Mouse (Mus musculus): ENCODE results near the gene Rnf121. TPM values are rescaled to one million over a fixed set of nuclear protein-coding genes. Genes with fewer than 3 reads are reported as not detected.

The Rnf121 gene
- polyA plus RNA-seq, 1 experiment: not detected

GRCm38 (mm10) chr7:102102241-102102640 lies 37.0 kb upstream of the Rnf121 start:
- H3K27ac ChIP-seq (ENCODE audit: insufficient read depth, low read depth, low read length): no peak overlapping the region
- H3K4me1 ChIP-seq (ENCODE audit: control insufficient read depth, insufficient read depth, low read length): peaks cover 21% of the 10 kb centered on the region
- H3K4me3 ChIP-seq (ENCODE audit: insufficient read depth, low read depth, low read length): no peak overlapping the region
- TF ChIP-seq POLR2A (IDR thresholded peaks at IDR 0.05; ENCODE audit: insufficient read depth, low read depth, low read length) (no peak), CTCF (IDR thresholded peaks at IDR 0.05; ENCODE audit: insufficient read depth, low read depth, low read length) (no peak)
- WGBS: 71% methylated on average over 8 of the region's 8 CpGs

DNA sequence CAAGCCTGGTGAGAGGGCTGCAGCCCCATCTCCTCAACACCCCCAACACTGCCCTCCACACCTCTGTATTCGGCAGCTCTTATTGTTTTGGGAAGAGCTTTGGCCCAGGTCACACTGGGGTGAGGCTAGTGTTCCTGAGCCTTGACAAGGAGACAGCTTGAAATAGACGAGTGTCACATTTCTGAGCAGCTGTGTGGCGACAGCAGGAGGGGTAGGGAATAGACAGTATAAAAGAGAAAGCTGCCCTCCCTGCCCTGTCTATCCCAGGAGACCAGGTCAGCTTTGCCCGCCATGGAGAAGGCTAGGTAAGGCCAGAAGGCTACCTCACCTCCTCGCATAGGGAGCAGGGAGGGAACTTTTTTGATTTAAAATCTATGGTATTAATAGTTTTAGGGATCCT lies 36.2 kb upstream of the Rnf121 start, which contains the start of gene Art1:
Gene Art1, plus strand, starts transcription at position 257 of the 400 bp plus-strand sequence.
- Histone ChIP-seq H3K4me1 (ENCODE audit: control insufficient read depth, insufficient read depth, low read length) (peaks cover 14% of the 10 kb centered on the region), H3K4me3 (ENCODE audit: insufficient read depth, low read depth, low read length) (no peak within 1 kb of the TSS), H3K27ac (ENCODE audit: insufficient read depth, low read depth, low read length) (no peak within 1 kb of the TSS)
- WGBS: 82% methylated on average over 5 of the region's 5 CpGs
- TF ChIP-seq CTCF (IDR thresholded peaks at IDR 0.05; ENCODE audit: insufficient read depth, low read depth, low read length) (no peak), POLR2A (IDR thresholded peaks at IDR 0.05; ENCODE audit: insufficient read depth, low read depth, low read length) (no peak)

GRCm38 (mm10) chr7:102100868-102101267 lies 35.6 kb upstream of the Rnf121 start:
- WGBS: 76% methylated on average over 5 of the region's 5 CpGs
- TF ChIP-seq POLR2A (IDR thresholded peaks at IDR 0.05; ENCODE audit: insufficient read depth, low read depth, low read length): no peak
- no peak for TF ChIP-seq CTCF (IDR thresholded peaks at IDR 0.05; ENCODE audit: insufficient read depth, low read depth, low read length)
- no peak overlapping the region for H3K4me3 ChIP-seq (ENCODE audit: insufficient read depth, low read depth, low read length)

GRCm38 (mm10) chr7:102099760-102100661 lies 34.7 kb upstream of the Rnf121 start:
- Histone ChIP-seq H3K4me1 (ENCODE audit: control insufficient read depth, insufficient read depth, low read length) (peaks cover 14% of the 10 kb centered on the region), H3K4me3 (ENCODE audit: insufficient read depth, low read depth, low read length) (peak overlapping the region; percentile 20), H3K27ac (ENCODE audit: insufficient read depth, low read depth, low read length) (no peak overlapping the region)
- 11% methylated on average over 30 of the region's 30 CpGs for WGBS
- no peak for TF ChIP-seq CTCF (IDR thresholded peaks at IDR 0.05; ENCODE audit: insufficient read depth, low read depth, low read length)
- TF ChIP-seq POLR2A (IDR thresholded peaks at IDR 0.05; ENCODE audit: insufficient read depth, low read depth, low read length): no peak

More at GRCm38 (mm10) chr7:102100868-102101267, 35.6 kb upstream of the Rnf121 start:
- Histone ChIP-seq H3K4me1 (ENCODE audit: control insufficient read depth, insufficient read depth, low read length) (peaks cover 14% of the 10 kb centered on the region), H3K27ac (ENCODE audit: insufficient read depth, low read depth, low read length) (no peak overlapping the region)

DNA sequence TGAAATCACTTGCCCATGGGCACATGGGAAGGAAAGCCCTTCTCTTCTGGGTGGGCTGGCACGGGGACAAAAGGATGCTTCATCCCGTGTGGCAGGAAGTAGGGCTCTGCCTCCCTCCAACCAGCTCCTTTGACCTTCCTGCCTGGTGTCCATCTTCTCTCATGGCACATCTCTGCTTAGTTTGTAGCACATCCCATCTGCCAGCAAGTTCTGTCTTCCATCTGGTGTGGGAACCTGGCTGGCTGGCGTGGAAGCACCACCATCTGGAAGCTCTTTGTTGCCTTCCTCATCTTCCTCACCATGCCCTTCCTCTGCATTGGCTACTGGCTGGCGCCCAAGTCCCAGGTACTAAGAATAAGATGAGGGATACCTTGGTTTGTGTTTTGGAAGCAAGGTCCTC lies 22.1 kb upstream of the Rnf121 start:
- no peak for TF ChIP-seq POLR2A (IDR thresholded peaks at IDR 0.05; ENCODE audit: insufficient read depth, low read depth, low read length)
- no peak for TF ChIP-seq CTCF (IDR thresholded peaks at IDR 0.05; ENCODE audit: insufficient read depth, low read depth, low read length)
- H3K27ac ChIP-seq (ENCODE audit: insufficient read depth, low read depth, low read length): no peak overlapping the region
- no peaks in the 10 kb centered on the region for H3K4me1 ChIP-seq (ENCODE audit: control insufficient read depth, insufficient read depth, low read length)
- WGBS: 83% methylated on average over 4 of the region's 4 CpGs
- no peak overlapping the region for H3K4me3 ChIP-seq (ENCODE audit: insufficient read depth, low read depth, low read length)

DNA sequence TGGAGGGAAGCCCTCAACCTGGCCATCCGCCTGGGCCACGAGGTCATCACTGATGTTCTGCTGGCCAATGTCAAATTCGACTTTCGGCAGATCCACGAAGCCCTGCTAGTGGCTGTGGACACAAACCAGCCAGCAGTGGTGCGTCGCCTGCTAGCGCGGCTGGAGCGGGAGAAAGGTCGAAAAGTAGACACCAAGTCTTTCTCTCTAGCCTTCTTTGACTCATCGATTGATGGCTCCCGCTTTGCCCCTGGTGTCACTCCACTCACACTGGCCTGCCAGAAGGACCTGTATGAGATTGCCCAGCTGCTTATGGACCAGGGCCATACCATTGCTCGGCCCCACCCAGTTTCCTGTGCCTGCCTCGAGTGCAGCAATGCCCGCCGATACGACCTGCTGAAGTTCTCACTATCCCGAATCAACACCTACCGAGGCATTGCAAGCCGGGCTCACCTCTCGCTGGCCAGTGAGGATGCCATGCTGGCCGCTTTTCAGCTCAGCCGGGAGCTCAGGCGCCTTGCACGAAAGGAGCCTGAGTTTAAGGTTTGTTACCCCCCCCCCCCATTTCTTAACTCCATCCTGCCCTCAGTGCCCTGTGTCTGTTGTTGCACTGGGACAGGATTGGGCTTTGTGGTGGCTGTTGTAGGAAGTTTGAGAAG lies 18.9 kb upstream of the Rnf121 start:
- WGBS: 91% methylated on average over 26 of the region's 26 CpGs
- Histone ChIP-seq H3K27ac (ENCODE audit: insufficient read depth, low read depth, low read length) (no peak overlapping the region), H3K4me3 (ENCODE audit: insufficient read depth, low read depth, low read length) (no peak overlapping the region), H3K4me1 (ENCODE audit: control insufficient read depth, insufficient read depth, low read length) (no peaks in the 10 kb centered on the region)
- TF ChIP-seq POLR2A (IDR thresholded peaks at IDR 0.05; ENCODE audit: insufficient read depth, low read depth, low read length): no peak
- TF ChIP-seq CTCF (IDR thresholded peaks at IDR 0.05; ENCODE audit: insufficient read depth, low read depth, low read length): no peak

DNA sequence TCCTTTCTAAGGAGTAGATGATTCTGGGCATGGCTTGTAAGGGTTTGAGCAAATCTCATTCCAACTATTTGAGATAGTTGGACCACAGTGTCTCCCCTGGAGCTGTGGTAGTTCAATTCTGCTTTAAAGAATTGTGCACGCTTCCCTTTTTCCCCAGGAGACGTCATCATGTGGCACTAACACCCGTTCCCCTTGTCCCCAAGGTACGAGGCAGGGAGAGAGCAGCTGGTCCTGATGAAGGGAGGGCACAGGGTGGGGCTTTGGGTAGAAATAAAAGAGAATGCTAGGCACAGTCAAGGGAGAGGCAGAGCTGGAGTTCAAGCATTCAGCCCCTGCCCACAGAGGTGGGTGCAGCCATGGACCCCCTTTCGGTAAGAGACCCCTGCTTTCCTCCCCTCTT lies 17.5 kb upstream of the Rnf121 start, which contains the start of gene Trpc2:
Gene Trpc2, plus strand, starts transcription at position 301 of the 400 bp plus-strand sequence.
- TF ChIP-seq POLR2A (IDR thresholded peaks at IDR 0.05; ENCODE audit: insufficient read depth, low read depth, low read length) (no peak), CTCF (IDR thresholded peaks at IDR 0.05; ENCODE audit: insufficient read depth, low read depth, low read length) (no peak)
- no peak within 1 kb of the TSS for H3K27ac ChIP-seq (ENCODE audit: insufficient read depth, low read depth, low read length)
- WGBS: 82% methylated on average over 5 of the region's 5 CpGs

DNA sequence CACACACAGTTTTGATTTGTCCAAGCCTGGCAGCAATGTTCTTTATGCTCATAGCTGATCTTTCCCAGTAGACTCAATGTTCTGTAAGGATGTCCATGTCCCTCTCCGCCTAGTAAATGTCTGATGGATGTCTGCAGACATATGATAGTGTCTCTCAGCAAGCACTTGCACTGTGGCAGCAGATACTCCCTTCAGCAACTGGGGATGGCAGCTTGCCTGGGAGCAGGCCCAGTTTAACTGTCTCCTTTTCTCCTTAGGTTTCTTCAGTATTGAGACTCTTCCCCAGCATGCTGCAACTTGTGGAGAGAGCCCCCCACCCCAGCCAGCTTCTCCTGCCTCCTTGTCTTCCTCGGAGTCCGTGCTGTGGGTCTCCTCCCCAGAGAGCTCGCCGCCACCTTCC lies 16.5 kb upstream of the Rnf121 start:
- WGBS: 98% methylated on average over 5 of the region's 5 CpGs
- no peaks in the 10 kb centered on the region for H3K4me1 ChIP-seq (ENCODE audit: control insufficient read depth, insufficient read depth, low read length)
- no peak overlapping the region for H3K4me3 ChIP-seq (ENCODE audit: insufficient read depth, low read depth, low read length)
- no peak overlapping the region for H3K27ac ChIP-seq (ENCODE audit: insufficient read depth, low read depth, low read length)
- TF ChIP-seq POLR2A (IDR thresholded peaks at IDR 0.05; ENCODE audit: insufficient read depth, low read depth, low read length) (no peak), CTCF (IDR thresholded peaks at IDR 0.05; ENCODE audit: insufficient read depth, low read depth, low read length) (no peak)

More for the DNA sequence above, 17.5 kb upstream of the Rnf121 start, which contains the start of gene Trpc2:
- Histone ChIP-seq H3K4me1 (ENCODE audit: control insufficient read depth, insufficient read depth, low read length) (no peaks in the 10 kb centered on the region), H3K4me3 (ENCODE audit: insufficient read depth, low read depth, low read length) (no peak within 1 kb of the TSS)

- 95% methylated on average over 8 of the region's 8 CpGs for WGBS
- no peak overlapping the region for H3K27ac ChIP-seq (ENCODE audit: insufficient read depth, low read depth, low read length)
- H3K4me1 ChIP-seq (ENCODE audit: control insufficient read depth, insufficient read depth, low read length): no peaks in the 10 kb centered on the region
- TF ChIP-seq CTCF (IDR thresholded peaks at IDR 0.05; ENCODE audit: insufficient read depth, low read depth, low read length): no peak
- TF ChIP-seq POLR2A (IDR thresholded peaks at IDR 0.05; ENCODE audit: insufficient read depth, low read depth, low read length): no peak
- H3K4me3 ChIP-seq (ENCODE audit: insufficient read depth, low read depth, low read length): no peak overlapping the region
These were observed 15.0 kb upstream of the Rnf121 start for GRCm38 (mm10) chr7:102080311-102080710.
